Mouse (Mus musculus): ENCODE measurements around the gene Efna3.

Efna3 gene

DNA sequence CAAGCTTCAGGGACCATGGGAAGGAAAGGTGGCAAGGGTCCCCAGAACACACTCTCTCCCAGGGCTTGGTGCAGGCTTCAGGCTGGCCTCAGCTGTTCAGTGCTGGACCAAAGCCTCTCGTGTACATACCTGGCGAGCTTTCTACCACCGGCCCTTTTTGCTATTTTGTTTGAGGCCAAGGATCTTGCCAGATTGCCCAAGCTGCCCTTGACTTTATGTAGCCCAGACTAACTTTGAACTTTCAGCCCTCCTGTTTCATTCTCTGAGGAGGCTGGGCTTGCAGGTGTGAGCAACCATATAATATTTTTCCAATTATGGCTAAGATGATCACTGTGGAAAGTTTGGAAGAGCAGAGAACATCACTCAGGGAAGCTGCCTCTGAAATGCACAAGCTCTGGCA lies 38.5 kb downstream of the Efna3 start:
- no peak for DNase-seq (ENCODE audit: low read depth)

DNA sequence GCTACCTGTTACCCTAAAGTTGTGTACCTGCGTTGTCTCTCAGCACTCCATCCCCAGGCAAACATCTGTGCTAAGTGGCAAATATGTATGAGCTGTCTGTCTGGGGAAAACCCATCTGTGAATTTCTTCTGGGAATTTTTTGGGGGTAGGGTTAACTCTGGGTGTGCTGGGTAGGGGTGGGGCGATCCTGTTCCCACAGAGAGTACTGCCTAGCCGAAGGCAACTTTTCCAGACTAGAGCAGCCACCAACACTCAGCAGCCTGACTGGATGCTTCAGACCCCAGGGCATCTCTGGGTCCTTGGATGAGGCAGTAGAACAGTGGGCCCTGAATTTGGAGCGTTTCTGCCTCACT lies 40.5 kb downstream of the Efna3 start:
- no peak for DNase-seq (ENCODE audit: low read depth)

DNA sequence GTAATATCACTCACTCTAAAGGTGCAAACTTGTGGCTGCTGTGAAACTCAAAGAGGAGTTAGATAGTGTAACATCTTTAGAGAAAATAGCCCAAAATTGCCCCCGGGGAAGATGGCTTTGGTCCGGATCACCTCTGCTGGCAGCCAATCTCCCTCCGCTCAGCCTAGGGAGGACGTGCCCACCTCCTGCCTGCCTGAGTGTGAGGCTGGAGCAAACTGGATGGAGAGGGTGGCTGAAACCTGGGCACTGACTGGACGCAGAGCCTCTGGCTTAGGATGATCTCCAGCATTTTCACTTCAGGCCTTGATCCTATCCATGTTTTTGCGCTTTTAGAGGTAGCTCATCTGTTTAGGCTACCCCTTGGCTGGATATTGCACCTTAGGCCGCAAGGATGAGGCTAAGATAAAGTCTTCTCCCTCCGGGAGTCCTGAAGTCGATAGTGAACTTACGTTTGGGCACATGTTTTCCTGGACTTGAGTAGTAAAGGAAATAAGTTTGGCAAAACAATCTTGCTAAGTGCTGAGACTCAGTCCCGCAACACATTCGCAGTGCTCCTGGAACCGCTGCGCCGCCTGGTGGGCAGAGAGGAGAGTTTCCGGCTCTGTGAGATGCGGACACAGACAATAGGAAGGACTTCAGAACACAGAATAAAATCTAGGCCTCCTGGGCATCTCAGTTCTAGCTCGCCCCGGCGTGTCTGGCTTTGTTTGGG lies 41.0 kb downstream of the Efna3 start:
- DNase-seq (ENCODE audit: low read depth) = peak; percentile 81

DNA sequence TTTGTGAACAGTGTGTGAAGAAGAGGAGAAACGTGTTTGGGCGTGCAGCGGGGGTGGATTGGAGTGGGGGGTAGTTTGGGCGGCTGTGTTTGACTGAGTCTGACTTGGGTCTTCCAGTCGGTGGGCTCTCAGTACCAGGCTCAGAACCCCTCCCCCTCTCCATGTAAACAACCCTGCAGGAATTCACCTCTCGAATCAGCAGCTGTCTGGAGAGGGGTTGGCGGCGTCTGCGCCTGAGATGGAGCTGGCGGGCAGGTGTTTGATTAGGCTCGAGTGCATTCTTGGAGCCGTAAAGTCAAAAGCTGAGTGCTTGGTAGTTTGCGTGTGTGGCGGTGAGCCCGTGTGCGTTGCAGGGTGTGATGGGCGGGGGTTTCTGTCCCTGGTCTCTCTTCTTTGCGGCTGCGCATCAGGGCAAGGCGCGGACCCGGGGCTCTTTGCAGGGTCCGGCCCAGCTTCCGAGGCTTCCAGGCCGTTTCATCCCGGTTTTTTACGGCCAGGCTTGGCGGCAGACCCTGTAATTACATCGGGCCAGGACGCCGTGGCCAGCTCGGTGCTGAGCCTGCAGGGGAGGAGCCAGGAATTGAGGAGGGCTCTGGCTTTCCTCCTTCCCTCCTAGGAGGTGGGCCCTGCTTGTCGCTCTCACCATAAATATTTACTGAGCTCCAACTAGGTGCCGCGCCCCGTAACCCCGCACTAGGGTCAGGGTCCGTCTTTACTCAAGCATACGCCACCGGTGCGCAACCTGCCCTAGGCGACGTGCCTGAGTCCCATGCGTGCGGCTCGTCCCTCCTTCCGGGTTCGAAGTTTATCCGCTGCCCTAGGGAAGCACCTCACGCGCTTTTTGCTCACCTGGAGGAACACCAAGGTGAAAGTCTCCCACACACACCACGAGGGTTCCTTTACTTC lies 41.9 kb downstream of the Efna3 start, which contains the start of gene Efna1:
Efna1 (minus strand) TSS at position 537 of the 906 bp plus-strand sequence.
- DNase-seq (ENCODE audit: low read depth) = no peak

DNA sequence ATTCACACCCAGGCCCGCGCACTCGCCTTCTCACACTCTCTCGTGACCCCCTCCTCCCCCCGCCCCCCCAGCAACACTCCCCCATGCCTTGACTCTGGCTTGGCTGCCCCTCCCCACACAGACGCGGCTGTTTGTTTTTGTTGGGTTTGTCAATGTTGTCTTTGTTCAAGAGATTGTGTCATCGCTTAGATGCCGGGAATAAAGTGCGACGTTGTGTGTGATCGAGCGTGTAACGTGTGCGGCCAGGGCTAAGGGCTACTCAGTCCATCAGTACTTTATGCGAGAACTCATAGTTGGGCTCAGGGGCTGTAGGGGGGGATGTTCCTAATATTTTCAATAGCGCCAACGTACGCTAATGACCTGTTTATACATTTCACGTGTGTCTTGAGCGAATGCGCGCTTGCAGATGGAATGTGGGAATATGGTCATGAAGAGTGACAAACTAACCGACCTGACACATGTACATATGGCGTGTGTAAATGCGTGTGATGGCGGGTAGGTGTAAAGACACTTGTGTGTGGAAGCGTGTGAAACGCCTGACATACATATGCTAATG lies 42.6 kb downstream of the Efna3 start:
- no peak for DNase-seq (ENCODE audit: low read depth)

DNA sequence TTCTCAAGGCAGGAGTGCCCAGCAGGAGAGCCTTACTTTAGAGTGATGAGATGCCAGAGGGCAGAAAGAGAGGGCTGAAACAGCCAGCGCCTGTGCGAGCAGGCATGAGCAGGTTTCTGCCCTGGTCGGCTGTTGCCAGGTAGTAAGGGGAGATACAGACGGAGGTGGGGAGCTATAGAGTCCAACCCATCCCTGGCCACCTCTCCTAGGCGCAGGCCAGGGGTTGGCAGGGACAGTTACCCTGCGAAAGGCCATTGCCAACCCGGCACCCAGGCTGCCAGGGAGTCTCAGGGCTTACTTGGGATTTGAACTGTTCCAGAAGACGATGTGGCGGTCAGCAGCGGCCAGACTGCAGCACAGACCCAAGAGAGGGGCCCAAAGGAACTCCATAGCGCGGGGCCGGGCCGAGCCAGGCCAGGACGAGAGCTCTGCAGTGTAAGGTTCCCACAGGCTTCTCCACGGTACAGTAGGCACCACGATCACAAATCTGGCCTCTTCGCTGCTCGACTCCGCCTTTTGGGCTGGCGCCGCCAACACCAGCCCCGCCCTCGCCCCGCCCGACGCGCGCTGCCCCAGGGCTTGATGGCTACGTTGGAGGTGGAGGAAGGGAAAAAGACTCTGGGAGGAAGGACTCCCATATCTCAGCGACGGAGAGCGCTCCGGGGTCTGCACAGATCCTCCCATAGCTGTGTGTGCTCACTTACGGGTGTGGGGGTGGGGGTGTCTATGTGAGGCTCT lies 43.4 kb downstream of the Efna3 start:
- DNase-seq (ENCODE audit: low read depth) = peak; percentile 38

DNA sequence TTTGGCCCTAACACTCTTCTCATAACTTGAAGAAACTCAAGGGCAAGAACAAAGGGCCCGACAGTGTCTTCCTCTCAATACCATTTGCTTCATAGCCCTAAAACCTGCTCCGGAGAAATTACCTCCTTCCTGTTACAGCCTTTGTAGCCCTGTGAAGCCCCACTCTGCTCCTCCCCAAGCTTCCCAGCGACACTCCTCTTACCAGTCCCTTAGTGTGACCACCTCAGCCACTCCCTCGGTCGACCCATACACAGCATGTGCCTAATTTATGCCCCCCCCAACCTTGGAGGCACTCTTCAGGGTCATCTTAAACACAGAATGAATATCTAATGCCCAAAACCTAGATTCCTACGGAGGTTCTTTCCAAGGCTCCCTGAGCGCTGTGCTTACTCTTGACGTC lies 44.1 kb downstream of the Efna3 start:
- no peak for DNase-seq (ENCODE audit: low read depth)

DNA sequence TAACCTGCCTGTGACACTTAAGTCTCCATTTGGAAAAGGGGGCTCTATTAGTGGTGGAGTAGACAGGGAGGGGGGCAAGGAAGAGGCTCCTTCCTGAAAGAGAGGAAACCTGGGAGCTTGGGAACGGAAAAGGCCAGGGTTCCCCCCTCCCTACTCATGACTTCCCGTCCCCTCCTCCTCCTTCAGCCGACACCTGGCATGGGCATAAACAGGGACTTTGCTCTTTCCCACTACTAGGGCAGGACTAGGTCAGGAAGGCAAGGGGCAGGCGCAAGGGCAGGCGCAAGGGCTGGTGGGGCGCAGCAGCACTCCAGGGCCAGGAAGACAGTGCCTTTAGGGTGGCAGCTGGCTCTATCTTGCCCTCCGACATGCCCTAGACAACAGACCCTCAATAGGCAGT lies 44.7 kb downstream of the Efna3 start:
- no peak for DNase-seq (ENCODE audit: low read depth)

DNA sequence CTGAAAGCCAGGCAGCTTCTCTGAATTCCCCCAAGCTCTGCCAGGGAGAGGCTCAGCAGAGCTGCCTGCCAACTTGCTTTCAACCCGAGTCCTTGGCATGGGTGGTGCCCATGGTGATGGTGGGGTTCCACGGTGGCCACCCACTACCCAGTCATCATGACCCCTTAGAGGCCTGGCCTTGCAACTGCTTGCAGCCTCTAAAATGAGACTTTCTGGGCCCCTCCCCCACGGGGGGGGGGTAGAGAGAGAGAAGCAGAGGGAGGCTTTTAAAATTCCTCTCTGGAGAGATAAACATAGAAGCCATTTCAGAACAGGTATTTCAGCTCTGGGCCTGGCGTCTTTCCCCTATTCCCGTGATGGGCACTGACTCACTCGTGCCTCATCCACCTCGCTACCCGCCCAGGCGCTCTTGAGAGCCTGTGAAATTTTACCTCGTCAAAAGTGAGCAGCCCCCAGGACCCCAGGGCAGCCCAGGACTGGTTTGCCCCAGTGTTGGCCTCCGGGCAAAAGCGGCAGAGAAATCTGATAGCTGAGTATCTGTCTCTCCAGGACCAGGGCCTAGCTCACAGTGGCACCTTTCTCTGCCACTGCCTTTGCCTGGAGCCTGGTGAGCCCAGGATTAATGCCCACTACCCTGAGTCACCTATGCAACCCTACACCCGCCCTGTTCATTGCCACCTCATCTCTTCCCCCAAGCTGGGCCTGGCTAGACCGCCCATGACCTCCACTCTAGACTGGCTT lies 45.3 kb downstream of the Efna3 start:
- no peak for DNase-seq (ENCODE audit: low read depth)

DNA sequence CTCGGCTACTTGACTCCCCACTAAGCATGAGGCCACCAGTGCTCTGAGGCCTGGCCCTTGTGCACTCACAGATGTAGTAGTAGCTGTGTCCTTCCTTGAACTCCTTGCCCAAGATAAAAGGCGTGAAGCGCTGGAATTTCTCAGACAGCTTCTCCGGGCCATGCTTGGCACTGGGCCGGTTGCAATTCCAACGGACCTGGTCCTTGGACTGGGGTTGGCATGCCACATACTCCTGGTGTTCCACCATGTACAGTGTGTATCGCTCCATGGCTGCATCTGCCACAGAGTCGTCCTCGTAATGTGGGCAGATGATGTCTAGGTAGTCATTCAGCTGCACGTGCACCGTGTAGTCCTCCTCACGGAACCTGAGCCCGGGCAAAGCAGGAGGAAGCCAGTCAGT lies 46.7 kb downstream of the Efna3 start:
- no peak for DNase-seq (ENCODE audit: low read depth)

DNA sequence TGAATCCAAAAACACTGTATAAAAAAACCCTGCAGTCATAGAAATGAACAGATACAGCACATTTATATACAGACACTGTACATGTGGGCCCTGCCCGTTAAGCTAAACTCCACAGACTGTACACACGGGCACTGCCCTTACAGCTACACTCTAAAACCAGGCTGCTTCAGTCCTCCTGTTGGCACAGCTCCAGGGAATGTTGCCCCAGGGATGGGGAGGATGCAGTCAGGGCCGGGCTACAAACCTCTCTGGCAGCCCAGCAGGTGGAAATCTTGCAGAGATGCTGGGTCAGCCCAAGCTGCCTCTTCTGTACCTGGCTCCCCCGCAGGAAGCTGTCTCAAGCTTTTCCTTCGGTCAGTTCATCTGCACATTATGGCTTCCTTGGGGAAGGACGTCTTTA lies 51.0 kb downstream of the Efna3 start:
- DNase-seq (ENCODE audit: low read depth) = no peak

DNA sequence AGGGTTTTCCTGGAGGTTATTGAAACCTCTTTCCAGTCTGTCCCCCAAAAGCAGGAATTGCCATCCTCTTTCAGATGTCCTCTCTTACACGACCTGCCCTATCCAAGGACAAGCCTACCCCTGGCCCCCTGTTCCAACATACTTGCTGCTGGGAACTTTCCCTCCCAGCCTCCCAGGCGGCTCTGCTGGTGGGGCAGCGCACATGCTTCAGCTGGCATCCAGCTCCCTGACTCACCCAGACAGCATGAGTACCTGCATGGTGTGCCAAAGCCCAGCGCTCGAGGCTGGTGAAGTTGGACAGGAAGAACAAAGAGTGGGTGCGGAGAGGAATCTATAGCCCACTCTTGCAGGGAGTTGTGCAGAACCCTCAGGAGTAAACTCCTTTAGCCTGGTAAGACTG lies 51.9 kb downstream of the Efna3 start:
- DNase-seq (ENCODE audit: low read depth) = no peak

DNA sequence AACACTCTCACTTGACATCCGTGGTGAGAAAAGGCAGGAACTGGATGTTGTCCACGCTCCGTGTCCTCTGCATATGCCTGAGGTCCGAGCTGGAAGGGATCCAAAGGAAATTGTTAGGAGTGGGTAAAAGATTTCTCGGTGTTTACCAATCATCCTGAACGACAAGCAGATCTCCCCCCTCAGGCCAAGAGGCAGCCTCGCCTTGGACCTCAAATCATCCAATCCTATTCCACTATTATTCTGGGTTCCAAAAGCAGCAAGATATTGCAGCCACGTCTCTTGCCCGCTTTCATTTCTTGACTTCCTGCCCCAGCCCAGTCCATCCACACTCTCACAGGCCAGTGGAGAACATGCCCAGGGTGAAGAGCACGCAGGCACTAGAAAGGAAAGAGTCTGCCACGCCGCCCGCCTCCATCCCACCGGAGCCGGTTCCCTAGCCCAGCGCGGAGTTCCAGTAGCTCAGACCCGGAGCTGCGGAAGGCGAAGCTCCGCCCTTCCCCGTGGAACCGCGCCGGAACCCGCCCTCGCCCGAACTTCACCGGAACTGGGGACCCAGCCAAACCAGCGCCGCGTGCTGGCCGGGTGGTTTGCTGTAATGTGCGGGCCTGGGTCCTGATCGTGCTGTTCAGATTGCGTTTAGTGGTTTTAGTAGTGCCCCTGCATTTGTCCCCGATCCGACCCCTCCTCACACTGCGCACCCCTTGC lies 52.6 kb downstream of the Efna3 start, which contains the start of gene Slc50a1:
Slc50a1 (minus strand) TSS at position 520 of the 705 bp plus-strand sequence.
- peak; percentile 43 for DNase-seq (ENCODE audit: low read depth)

DNA sequence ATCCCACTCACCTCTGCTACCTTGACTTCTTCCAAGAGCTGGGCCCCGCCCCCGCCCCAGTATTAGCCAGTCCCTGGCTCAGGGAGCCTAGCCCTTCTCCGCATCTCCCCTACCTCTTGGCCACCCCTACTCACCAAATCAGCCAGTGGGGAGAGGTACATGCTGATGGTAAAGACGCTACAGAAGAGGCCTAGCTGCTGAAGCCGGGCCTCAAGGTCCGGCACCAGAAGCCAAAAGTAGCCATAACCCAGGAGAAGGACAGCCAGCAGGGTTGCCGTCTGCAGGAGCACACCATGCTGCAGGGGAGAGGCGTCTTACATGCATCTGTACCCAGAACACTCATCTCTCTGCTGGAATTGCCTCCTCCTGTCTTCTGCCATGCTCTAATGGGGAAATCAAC lies 53.8 kb downstream of the Efna3 start:
- no peak for DNase-seq (ENCODE audit: low read depth)

DNA sequence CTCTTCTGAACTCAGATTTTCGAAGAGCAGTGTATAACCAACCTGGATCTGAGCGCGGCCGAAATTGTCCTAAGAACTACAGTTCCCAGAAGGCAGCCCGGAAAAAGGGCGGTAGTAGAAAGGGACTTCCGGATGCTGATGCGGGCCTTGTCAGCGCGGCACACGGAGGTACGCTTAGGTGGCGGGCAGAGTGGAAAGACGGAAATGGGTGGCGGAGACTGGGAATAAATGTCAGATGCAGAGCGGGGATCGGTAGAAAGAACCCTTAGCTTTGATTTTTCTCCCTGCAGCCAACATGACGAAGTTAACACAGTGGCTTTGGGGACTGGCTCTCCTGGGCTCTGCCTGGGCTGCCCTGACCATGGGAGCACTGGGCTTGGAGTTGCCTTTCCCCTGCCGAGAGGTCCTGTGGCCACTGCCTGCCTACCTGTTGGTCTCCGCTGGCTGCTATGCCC lies 56.3 kb downstream of the Efna3 start:
- peak; percentile 66 for DNase-seq (ENCODE audit: low read depth)
